Mouse (Mus musculus) small intestine, adult 2 months (tissue): ENCODE measurements around the gene H2al1j.
"Not testable (repeated sequence)": the region's sequence is repeated elsewhere in the genome, so short reads cannot be mapped to it uniquely, and the experiment has no call there.

ENCODE experiments used
- CTCF ChIP-seq: fragments of 200-500 bp; IDR thresholded peaks from 2 replicates; pipeline ENCODE4 v1.5.1; 2012; ENCODE audit warnings: low read depth, mild to moderate bottlenecking, control low read depth, inconsistent platforms, low read length, moderate library complexity, mixed read lengths; ENCODE audit not compliant: insufficient replicate concordance, insufficient read length; ENCODE audit errors: extremely low read depth
- POLR2A ChIP-seq: fragments of 200-500 bp; IDR thresholded peaks from 2 replicates; pipeline ENCODE4 v1.6.1; 2012; ENCODE audit warnings: low read depth, mild to moderate bottlenecking, control low read depth, inconsistent platforms, low read length, moderate library complexity

DNA sequence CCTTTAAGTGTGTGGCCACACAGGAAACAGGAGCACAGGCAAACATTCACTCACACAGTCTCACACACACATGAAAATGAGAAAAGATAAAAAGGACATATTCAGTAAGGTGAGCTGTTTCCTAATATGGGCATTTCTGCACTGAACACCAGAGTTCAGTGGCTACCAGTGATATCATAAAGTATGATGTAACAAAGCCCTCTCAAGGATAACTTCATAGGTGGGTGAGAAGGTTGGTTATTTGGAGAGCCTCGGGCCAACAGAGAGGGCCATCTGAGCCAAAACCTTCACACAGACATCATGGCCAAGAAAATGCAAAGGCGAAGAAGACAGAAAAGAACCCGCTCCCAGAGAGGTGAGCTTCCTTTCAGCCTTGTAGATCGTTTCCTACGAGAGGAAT, 3.3 kb upstream of the H2al1j start, which contains the start of gene H2al1i:
- not testable (repeated sequence) for TF ChIP-seq CTCF, POLR2A
